Mouse (Mus musculus) neural tube, embryonic 15.5 days (tissue): ENCODE measurements at regions not wholly inside any gene's neighbourhood (a gene's known extent, or its start where the extent isn't known, plus 50 kb on each side); places are given as distances from the start of the nearest gene placed in this dataset.

Experiments
- ATAC-seq: fragments of 200-750 bp; cut with Nextera tagmentation; 2 replicates; pipeline ENCODE4 v1.8.0; 2017; ENCODE audit warnings: mild to moderate bottlenecking, moderate TSS enrichment, moderate library complexity; ENCODE audit not compliant: low FRiP score
- H3K27ac ChIP-seq: fragments of 300-500 bp; sonication (generic); replicated peaks from 2 replicates; pipeline ENCODE4 v1.5.1; 2015; ENCODE audit warnings: mild to moderate bottlenecking, inconsistent platforms
- H3K27me3 ChIP-seq: fragments of 300-500 bp; sonication (generic); replicated peaks from 2 replicates; pipeline ENCODE4 v1.6.1; 2015; ENCODE audit warnings: inconsistent platforms
- H3K36me3 ChIP-seq: fragments of 300-500 bp; sonication (generic); 2 replicates; pipeline ENCODE4 v1.6.1; 2015; ENCODE audit warnings: inconsistent platforms
- H3K4me1 ChIP-seq: fragments of 300-500 bp; sonication (generic); 2 replicates; pipeline ENCODE4 v1.6.1; 2015; ENCODE audit warnings: inconsistent platforms
- H3K4me2 ChIP-seq: fragments of 300-500 bp; sonication (generic); 2 replicates; pipeline ENCODE4 v1.6.1; 2015; ENCODE audit warnings: inconsistent platforms, mild to moderate bottlenecking, moderate library complexity
- H3K4me3 ChIP-seq: fragments of 300-500 bp; sonication (generic); replicated peaks from 2 replicates; pipeline ENCODE4 v1.5.1; 2015; ENCODE audit warnings: mild to moderate bottlenecking, inconsistent platforms
- H3K9ac ChIP-seq: fragments of 300-500 bp; sonication (generic); replicated peaks from 2 replicates; pipeline ENCODE4 v1.6.1; 2015; ENCODE audit warnings: mild to moderate bottlenecking, inconsistent platforms
- H3K9me3 ChIP-seq: fragments of 300-500 bp; sonication (generic); replicated peaks from 2 replicates; pipeline ENCODE4 v1.6.1; 2016; ENCODE audit warnings: inconsistent platforms
- WGBS: fragments of 180-500 bp; shearing (Covaris S2); methylation state at CpG from one replicate; pipeline ENCODE4 v1.1.7; 2015; ENCODE audit warnings: mixed read lengths; 5-methylcytosine and 5-hydroxymethylcytosine counted together

DNA sequence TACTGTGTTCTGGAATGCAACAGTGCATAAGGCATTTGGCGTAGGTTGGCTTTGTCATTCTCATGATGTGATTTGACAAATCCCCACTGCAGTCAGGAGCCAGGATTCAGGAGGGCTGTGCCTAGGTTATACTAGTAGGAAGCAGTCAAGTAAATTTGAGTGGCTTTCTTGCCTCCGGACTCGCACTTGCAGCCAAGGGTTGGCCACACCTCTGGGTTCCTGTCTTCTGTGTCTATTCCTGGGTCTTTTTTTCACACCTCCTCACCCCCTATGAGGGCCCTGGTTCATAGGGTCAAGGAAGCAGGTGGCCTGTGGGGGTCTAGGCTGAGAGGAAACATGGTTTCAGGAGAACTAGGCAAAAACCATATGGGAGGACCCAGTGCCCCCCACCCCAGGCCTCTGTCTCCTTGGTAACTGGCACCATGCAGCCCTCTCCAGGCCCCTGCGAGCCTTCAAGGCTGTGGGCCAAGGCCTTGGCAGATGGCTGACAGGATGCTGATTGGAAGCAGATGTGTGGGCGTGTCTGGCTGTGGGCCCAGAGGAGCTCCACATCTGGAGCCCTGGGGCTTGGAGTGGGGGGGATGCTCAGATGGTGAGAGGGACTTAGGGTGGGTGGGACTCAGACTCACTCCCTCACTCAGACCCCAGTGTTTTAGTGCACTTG lies 195.7 kb downstream of the Rgs3 start:
- H3K36me3 ChIP-seq, result no peaks in the 10 kb centered on the region
- 62% methylated on average over 5 of the region's 5 CpGs for WGBS
- H3K9ac ChIP-seq, result no peak overlapping the region
- no peak overlapping the region for H3K4me3 ChIP-seq
- H3K27ac ChIP-seq, result no peak overlapping the region
- no peaks in the 10 kb centered on the region for H3K9me3 ChIP-seq
- no peak overlapping the region for H3K4me2 ChIP-seq
- peak; percentile 70; the same call in 1 of the 2 replicates for ATAC-seq
- H3K4me1 ChIP-seq, result peaks cover 25% of the 10 kb centered on the region; the same call in 1 of the 2 replicates
- no peaks in the 10 kb centered on the region for H3K27me3 ChIP-seq

DNA sequence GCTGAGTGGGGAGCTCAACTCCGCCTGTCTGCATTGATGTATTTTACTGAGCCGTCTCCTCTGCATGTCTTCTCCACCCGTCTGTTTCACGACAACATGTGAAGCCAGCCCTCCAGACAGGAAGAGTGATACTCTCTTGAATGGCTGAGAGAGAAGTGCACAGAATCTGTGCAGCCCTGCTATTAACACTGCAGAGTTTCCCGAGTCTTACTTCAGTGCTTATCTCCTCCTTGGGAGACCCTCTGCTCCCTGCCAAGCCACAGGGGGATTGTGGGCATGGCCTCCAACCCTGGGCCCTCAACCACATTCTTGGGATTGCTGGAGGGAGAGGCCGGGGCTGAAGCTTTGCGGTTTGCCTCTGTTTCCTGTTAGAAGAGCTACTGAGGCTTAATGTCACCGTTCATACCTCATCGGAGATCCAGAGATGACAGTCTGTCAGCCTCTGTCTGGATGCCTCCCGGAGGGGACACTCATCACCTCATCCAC lies 197.1 kb downstream of the Rgs3 start:
- Histone ChIP-seq H3K36me3 (no peaks in the 10 kb centered on the region), H3K4me2 (no peak overlapping the region), H3K27ac (no peak overlapping the region), H3K4me3 (no peak overlapping the region), H3K27me3 (no peaks in the 10 kb centered on the region), H3K9ac (no peak overlapping the region), H3K9me3 (no peaks in the 10 kb centered on the region), H3K4me1 (peaks cover 36% of the 10 kb centered on the region)
- 61% methylated on average over 10 of the region's 10 CpGs for WGBS
- no peak for ATAC-seq

DNA sequence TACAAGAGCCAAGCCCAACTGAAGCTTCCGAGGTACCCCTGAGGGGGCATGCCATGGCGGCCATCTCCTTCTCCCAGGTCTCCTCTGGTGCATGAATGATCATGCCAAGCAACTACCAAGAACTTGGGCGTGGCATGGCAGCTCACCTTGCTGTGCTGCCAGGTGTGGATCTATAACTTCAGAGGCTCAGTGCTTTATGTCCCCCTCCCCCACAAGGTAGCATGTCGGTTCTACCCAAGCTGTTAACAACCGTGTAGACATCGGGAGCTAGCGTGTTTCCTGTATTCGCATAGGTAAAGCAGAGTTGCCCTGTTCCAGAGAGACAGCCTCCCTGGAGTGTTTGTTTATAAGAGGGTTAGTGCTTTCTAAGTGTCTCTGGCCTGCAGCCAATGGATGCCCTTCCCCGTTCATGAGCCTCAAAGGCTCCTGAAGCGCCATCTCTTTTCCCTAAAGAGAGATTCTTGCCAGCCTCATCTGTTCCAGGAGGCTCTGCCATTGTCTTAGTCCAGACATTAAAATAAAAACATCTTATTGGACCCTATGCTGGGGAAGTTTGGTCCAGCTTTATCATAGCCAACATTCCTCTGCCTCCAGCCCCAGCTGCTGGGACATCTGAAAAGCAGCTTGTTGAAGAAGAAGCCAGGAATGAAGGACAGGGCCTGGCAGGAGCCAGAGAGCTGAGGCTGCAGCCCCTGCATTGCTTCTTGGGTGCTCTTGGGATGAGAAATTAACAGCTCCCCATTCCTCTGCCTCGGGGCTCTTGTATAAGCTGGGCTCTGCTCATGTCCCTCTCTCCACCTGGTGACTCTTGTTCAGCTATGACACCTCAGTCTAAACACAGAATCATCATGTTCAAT lies 201.3 kb downstream of the Rgs3 start:
- no peaks in the 10 kb centered on the region for H3K36me3 ChIP-seq
- H3K4me3 ChIP-seq, result no peak overlapping the region
- peak overlapping the region; percentile 43 for H3K27ac ChIP-seq
- 57% methylated on average over 11 of the region's 11 CpGs for WGBS
- no peak for ATAC-seq
- H3K9ac ChIP-seq, result no peak overlapping the region
- no peaks in the 10 kb centered on the region; the same call in 1 of the 2 replicates for H3K27me3 ChIP-seq
- H3K4me2 ChIP-seq, result no peak overlapping the region
- peaks cover 17% of the 10 kb centered on the region for H3K4me1 ChIP-seq
- no peaks in the 10 kb centered on the region for H3K9me3 ChIP-seq

DNA sequence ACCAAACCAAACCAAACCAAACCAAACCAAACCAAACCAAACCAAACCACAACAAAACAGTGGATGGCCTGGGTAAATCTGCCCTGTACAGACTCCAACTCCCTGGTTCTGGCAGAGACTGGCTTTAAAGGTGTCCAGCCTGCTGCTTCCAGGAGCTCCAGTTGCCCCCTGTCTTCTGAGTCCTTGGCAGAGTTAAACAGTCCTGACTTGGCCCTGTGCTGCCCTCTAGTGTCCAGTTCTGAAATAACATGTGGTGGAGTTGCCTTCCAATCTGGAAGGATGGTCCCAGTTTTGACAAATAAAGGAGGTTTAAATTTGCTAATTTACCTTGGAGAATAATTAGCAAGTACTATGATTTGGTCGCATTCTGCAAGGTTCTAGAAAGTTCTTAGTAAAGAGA lies 202.0 kb downstream of the Rgs3 start:
- Histone ChIP-seq H3K9me3 (no peaks in the 10 kb centered on the region), H3K9ac (no peak overlapping the region), H3K4me1 (peaks cover 15% of the 10 kb centered on the region), H3K36me3 (no peaks in the 10 kb centered on the region), H3K27ac (peak overlapping the region; percentile 43; the same call in 1 of the 2 replicates), H3K4me3 (no peak overlapping the region), H3K4me2 (no peak overlapping the region), H3K27me3 (no peaks in the 10 kb centered on the region; the same call in 1 of the 2 replicates)
- ATAC-seq, result peak; percentile 69; the same call in 1 of the 2 replicates
- WGBS, result 0% methylated on average over 1 of the region's 1 CpGs

DNA sequence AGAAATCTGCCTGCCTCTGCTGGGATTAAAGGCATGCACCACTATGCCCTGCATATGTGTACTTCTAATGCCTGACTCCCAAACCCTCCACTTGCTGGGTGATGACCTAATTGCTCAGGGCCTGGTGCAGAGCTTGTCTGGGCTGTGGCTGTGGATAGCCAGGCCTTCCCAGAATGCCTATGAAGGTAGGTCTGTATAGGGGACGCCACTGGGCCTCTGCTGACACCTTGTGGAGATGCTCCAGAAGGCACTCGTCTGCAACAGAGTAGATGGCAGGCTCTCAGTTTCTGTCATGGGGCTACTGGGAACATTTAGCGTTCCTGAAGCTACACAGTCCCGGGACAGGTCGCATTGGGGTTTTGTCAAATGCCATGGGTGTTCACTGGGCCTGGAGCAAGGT lies 201.4 kb upstream of the Zfp618 start:
- H3K4me1 ChIP-seq, result peaks cover 11% of the 10 kb centered on the region
- no peak overlapping the region for H3K9ac ChIP-seq
- H3K36me3 ChIP-seq, result no peaks in the 10 kb centered on the region
- H3K4me3 ChIP-seq, result no peak overlapping the region
- H3K27ac ChIP-seq, result no peak overlapping the region
- H3K4me2 ChIP-seq, result no peak overlapping the region
- 13% methylated on average over 5 of the region's 5 CpGs for WGBS
- ATAC-seq, result peak; percentile 85
- no peaks in the 10 kb centered on the region for H3K9me3 ChIP-seq
- no peaks in the 10 kb centered on the region; the same call in 1 of the 2 replicates for H3K27me3 ChIP-seq

DNA sequence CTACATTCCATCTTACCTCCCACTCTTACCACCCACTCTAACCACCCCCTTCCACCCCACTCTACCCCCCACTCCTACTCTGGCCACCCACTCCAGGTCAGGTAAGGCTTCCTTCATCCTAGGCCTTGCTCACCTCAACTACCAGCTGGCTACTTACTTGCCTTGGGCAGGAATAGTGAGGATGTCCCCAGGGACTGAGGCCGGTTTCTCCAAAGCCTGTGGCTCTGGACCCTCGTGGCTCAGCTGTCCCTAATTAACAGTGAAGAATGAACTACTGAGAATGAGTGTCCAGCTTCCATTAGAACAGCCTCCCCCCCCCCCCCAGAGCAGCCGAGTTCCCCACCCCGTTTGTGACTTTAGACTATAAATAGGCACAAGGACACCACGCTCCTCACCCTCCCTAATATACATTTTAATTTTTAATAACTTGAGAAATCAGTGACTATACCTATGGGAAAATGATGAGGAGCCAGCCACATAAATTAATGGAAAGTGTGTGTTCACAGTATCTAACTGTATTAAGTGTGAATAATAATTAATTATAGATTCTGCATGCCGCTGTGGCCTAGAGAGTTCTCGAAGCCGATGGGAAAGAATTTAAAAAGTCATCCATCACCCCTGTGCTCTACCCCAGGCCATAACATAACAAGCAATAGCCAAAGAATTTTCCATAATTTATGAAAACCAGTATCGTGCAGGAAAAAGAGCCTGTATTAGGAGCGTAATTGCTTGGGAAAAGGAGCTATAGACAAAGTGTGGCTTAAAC lies 195.7 kb upstream of the Zfp618 start:
- Histone ChIP-seq H3K9me3 (no peaks in the 10 kb centered on the region), H3K4me2 (no peak overlapping the region), H3K27ac (no peak overlapping the region), H3K27me3 (no peaks in the 10 kb centered on the region; the same call in 1 of the 2 replicates), H3K36me3 (no peaks in the 10 kb centered on the region), H3K4me3 (no peak overlapping the region), H3K9ac (no peak overlapping the region), H3K4me1 (peaks cover 5% of the 10 kb centered on the region; the same call in 1 of the 2 replicates)
- ATAC-seq, result peak; percentile 42; the same call in 1 of the 2 replicates
- 46% methylated on average over 10 of the region's 10 CpGs for WGBS

DNA sequence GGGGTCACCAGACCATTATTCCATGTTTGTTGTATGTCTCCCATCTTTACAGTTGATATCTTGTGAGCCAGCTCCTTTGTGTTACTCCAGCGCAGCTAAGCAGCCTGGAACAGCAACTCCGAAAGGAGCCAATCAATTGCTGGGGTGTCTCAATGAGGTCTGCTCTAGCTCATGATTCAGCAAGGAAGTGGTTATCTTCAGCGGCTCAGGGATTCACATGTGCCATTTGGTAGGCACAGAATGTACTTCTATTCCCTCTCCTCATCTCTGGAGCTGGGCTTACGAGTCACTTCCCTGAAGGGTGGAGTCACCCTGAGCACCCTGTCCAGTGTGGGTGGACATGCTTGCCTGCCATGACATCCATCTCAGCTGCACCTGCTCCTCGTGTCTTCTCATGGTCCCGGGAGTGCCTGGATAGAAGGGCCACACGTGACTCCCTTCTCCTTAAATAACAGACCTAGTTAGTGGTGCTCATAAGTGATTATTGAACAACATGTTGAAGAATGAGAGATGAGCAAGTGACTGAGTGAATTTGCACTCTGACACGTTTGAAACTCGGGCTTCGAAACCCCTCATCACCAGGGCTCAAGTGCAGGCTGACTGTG lies 190.3 kb upstream of the Zfp618 start:
- H3K9me3 ChIP-seq, result no peaks in the 10 kb centered on the region
- no peaks in the 10 kb centered on the region for H3K4me1 ChIP-seq
- H3K4me3 ChIP-seq, result no peak overlapping the region
- 91% methylated on average over 10 of the region's 10 CpGs for WGBS
- H3K9ac ChIP-seq, result no peak overlapping the region
- H3K4me2 ChIP-seq, result no peak overlapping the region
- no peak overlapping the region for H3K27ac ChIP-seq
- no peak for ATAC-seq
- H3K27me3 ChIP-seq, result no peaks in the 10 kb centered on the region; the same call in 1 of the 2 replicates
- H3K36me3 ChIP-seq, result no peaks in the 10 kb centered on the region

DNA sequence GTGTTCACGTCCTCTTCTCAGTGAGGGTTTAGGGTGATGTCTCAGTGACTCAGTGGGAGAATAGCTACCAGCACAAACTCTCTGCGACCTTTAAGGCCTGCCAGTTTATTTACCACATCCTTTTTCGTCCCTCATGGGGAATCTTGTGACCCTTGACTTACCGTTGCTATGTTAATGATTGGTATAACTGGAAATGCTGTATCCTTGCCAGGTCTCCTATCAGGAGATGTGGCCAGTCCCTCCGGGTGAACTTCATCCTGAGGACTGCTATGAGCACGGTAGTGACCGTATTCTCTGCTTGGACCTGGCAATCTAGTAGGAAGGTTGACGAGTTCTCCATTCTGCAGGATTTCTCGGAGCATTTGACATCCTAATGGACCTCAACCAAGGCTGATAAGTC lies 188.5 kb upstream of the Zfp618 start:
- H3K4me2 ChIP-seq, result no peak overlapping the region
- no peak overlapping the region for H3K9ac ChIP-seq
- no peaks in the 10 kb centered on the region; the same call in 1 of the 2 replicates for H3K27me3 ChIP-seq
- H3K36me3 ChIP-seq, result no peaks in the 10 kb centered on the region
- no peak overlapping the region for H3K4me3 ChIP-seq
- WGBS, result 89% methylated on average over 9 of the region's 9 CpGs
- H3K27ac ChIP-seq, result no peak overlapping the region
- peaks cover 14% of the 10 kb centered on the region for H3K4me1 ChIP-seq
- no peaks in the 10 kb centered on the region for H3K9me3 ChIP-seq
- ATAC-seq, result no peak

DNA sequence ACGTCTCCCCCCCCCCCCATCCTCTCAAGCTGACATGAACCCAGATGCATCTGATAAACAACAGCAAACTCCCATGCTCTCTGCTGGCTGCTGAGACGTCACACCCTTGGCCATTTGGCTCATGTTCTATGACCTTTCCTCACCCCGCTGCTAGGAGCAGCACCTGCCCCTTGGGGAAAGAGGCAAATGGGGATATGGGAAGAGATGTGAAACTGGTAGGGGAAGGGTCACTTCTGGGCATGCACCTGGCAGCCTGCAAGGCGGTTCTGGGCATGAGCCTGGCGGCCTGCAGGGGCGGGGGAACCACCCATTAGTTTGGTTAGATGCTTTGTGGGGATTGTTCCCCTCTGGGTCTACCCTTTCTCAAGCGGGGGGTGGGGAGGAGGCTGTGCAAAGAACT lies 187.9 kb upstream of the Zfp618 start:
- H3K4me1 ChIP-seq, result peaks cover 14% of the 10 kb centered on the region
- no peaks in the 10 kb centered on the region for H3K9me3 ChIP-seq
- H3K9ac ChIP-seq, result no peak overlapping the region
- no peaks in the 10 kb centered on the region; the same call in 1 of the 2 replicates for H3K27me3 ChIP-seq
- H3K36me3 ChIP-seq, result no peaks in the 10 kb centered on the region
- no peak overlapping the region for H3K27ac ChIP-seq
- H3K4me2 ChIP-seq, result no peak overlapping the region
- no peak overlapping the region for H3K4me3 ChIP-seq
- 82% methylated on average over 7 of the region's 7 CpGs for WGBS
- no peak for ATAC-seq

DNA sequence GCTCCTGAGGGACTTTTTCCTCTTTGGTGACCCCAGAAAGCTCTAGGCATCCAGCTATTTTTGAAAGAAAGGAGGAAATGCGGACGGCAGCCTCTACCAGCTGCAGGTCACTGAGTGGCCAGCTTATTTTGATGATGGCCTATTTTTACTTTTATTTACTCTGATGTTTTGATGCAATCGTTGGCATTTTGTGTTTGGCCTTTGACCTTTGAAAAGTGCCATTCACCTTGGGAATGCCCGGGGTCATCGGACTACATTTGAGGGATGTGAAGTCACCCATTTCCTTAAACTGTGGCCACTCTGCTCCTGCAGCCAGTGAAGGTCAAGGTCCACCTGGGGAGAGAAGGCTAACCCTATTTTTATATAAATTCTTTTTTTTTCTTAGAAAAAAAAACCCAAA lies 186.8 kb upstream of the Zfp618 start:
- Histone ChIP-seq H3K4me1 (peaks cover 14% of the 10 kb centered on the region), H3K4me3 (no peak overlapping the region), H3K27me3 (no peaks in the 10 kb centered on the region; the same call in none of the 2 replicates), H3K27ac (no peak overlapping the region), H3K4me2 (no peak overlapping the region), H3K9me3 (no peaks in the 10 kb centered on the region), H3K36me3 (no peaks in the 10 kb centered on the region), H3K9ac (no peak overlapping the region)
- no peak for ATAC-seq
- 86% methylated on average over 5 of the region's 5 CpGs for WGBS

DNA sequence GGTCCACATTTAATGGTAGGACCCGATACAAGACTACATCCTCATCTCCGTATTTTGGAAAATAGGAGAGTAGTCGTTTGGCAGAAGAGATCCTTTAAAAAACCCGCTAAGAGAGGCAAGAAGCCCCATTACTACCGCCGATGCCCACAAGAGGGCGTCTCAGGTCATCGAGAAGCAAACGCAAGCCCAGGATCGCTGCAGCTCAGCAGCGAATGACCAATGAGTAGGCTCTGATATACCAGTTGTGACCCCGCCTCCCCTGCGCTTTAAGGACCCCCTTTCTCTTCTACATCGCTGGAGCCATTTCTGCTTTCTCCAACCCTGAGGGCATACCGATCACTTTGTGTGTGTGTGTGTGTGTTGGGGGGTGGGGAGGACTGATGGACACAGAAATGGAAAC lies 185.0 kb upstream of the Zfp618 start:
- H3K36me3 ChIP-seq, result no peaks in the 10 kb centered on the region
- H3K9ac ChIP-seq, result peak overlapping the region; percentile 26; the same call in 1 of the 2 replicates
- ATAC-seq, result peak; percentile 91
- H3K27me3 ChIP-seq, result no peaks in the 10 kb centered on the region; the same call in none of the 2 replicates
- peak overlapping the region; percentile 72 for H3K4me2 ChIP-seq
- peak overlapping the region; percentile 40 for H3K4me3 ChIP-seq
- H3K4me1 ChIP-seq, result peaks cover 14% of the 10 kb centered on the region
- H3K9me3 ChIP-seq, result no peaks in the 10 kb centered on the region
- 3% methylated on average over 15 of the region's 15 CpGs for WGBS
- H3K27ac ChIP-seq, result peak overlapping the region; percentile 18; the same call in 1 of the 2 replicates
